ENCODE assay signal across 14 mouse cellular contexts in genomic region chr7:90091756-90092155, GRCm38 (mm10). TPM values are rescaled to one million over a fixed set of nuclear protein-coding genes. Genes with fewer than 3 reads are reported as not detected.
A peak's percentile ranks its signal among the peaks of the same experiment; 100 is the strongest.
DNase-seq lines count a peak whose midpoint lies in the region; ATAC-seq and TF ChIP-seq lines count a peak whose summit lies in the region.
"Had no signal": no experiment of that assay in that cellular context is flagged by ENCODE, and none has a peak within 500 bp of the region (broad histone marks: within the 10 kb centered on the region; RNA-seq: fewer than 3 reads in every experiment).

No protein-coding gene starts in this region.

- peak; percentile 38 for DNase-seq in kidney, adult 2 months
- peak; percentile 26 for DNase-seq in heart, postnatal 4 days
- DNase-seq in urinary bladder, postnatal 25 days (ENCODE audit: low spot score): no peak
- DNase-seq in right cerebral cortex, adult 2 months (ENCODE audit: low spot score in 2 of 2): no peak
- DNase-seq: adrenal gland, adult 8-10 months; cerebellum, adult 11-12 months; forebrain, postnatal 0 days; midbrain, embryonic 14.5 days had no signal

- H3K4me3 ChIP-seq in kidney, adult 2 months (ENCODE audit: insufficient read depth, low read depth, low read length): no peak overlapping the region
- H3K4me3 ChIP-seq in kidney, embryonic 14.5 days (ENCODE audit: low read length): no peak overlapping the region
- no peak overlapping the region for H3K4me3 ChIP-seq in embryonic facial prominence, embryonic 15.5 days (replicated peaks)
- H3K4me3 ChIP-seq: erythroblast, embryonic 14.5 days had no signal

- no peaks in the 10 kb centered on the region for H3K36me3 ChIP-seq in kidney, adult 2 months (ENCODE audit: control insufficient read depth, insufficient read depth, low read length)
- no peaks in the 10 kb centered on the region for H3K36me3 ChIP-seq in kidney, embryonic 14.5 days (ENCODE audit: control insufficient read depth, insufficient read depth, low read length)
- H3K36me3 ChIP-seq in embryonic facial prominence, embryonic 15.5 days: no peaks in the 10 kb centered on the region

- peaks cover 33% of the 10 kb centered on the region for H3K4me1 ChIP-seq in kidney, adult 2 months (ENCODE audit: control insufficient read depth, insufficient read depth, low read length)
- peaks cover 4% of the 10 kb centered on the region for H3K4me1 ChIP-seq in kidney, embryonic 14.5 days (ENCODE audit: control insufficient read depth, insufficient read depth, low read length)
- H3K4me1 ChIP-seq in embryonic facial prominence, embryonic 15.5 days: 0 out of 2 replicates have a peak, but pooled peaks cover 10% of the 10 kb centered on the region

- no peaks in the 10 kb centered on the region for H3K9me3 ChIP-seq in kidney, embryonic 14.5 days (ENCODE audit: control insufficient read depth, low read length)
- no peaks in the 10 kb centered on the region for H3K9me3 ChIP-seq in embryonic facial prominence, embryonic 15.5 days (replicated peaks)

- TF ChIP-seq CTCF in kidney, adult 2 months (conservative IDR thresholded peaks at IDR 0.05; ENCODE audit: insufficient read depth, insufficient read length, low read depth, low read length): no peak

- no peak overlapping the region for H3K9ac ChIP-seq in kidney, embryonic 14.5 days (ENCODE audit: low read depth, low read length)
- no peak overlapping the region for H3K9ac ChIP-seq in embryonic facial prominence, embryonic 15.5 days
- H3K9ac ChIP-seq: forebrain, postnatal 0 days; hindbrain, embryonic 14.5 days had no signal

- no peak for TF ChIP-seq POLR2A in kidney, adult 2 months (IDR thresholded peaks at IDR 0.05; ENCODE audit: low read depth, low read length)

- no peaks in the 10 kb centered on the region for H3K27me3 ChIP-seq in kidney, adult 2 months (replicated peaks; ENCODE audit: control insufficient read depth, insufficient read depth, low read length)
- H3K27me3 ChIP-seq in kidney, embryonic 14.5 days (ENCODE audit: control insufficient read depth, insufficient read depth, low read length): no peaks in the 10 kb centered on the region
- H3K27me3 ChIP-seq in embryonic facial prominence, embryonic 15.5 days: no peaks in the 10 kb centered on the region

- 17% methylated on average over 2 of the region's 2 CpGs for WGBS in kidney, adult 2 months
- 46% methylated on average over 2 of the region's 2 CpGs for WGBS in kidney, embryonic 14.5 days
- WGBS in embryonic facial prominence, embryonic 15.5 days: 16% methylated on average over 2 of the region's 2 CpGs

- peak overlapping the region; percentile 90 for H3K27ac ChIP-seq in kidney, adult 2 months (ENCODE audit: insufficient read depth, low read depth, low read length)
- H3K27ac ChIP-seq in kidney, embryonic 14.5 days (ENCODE audit: low read depth, low read length): no peak overlapping the region
- peak overlapping the region; percentile 87 for H3K27ac ChIP-seq in embryonic facial prominence, embryonic 15.5 days (replicated peaks)
- H3K27ac ChIP-seq: hindbrain, embryonic 14.5 days had no signal

- H3K4me2 ChIP-seq in kidney, embryonic 14.5 days (replicated peaks; ENCODE audit: low read depth, low read length): no peak overlapping the region
- H3K4me2 ChIP-seq in embryonic facial prominence, embryonic 15.5 days (replicated peaks): no peak overlapping the region
- H3K4me2 ChIP-seq: hindbrain, embryonic 14.5 days had no signal

- ATAC-seq in kidney, embryonic 14.5 days (ENCODE audit: low FRiP score, low TSS enrichment): no peak
- ATAC-seq in embryonic facial prominence, embryonic 15.5 days (ENCODE audit: insufficient number of reproducible peaks, low FRiP score, low TSS enrichment, low read depth): peak; percentile 70; the same call in 1 of the 2 replicates
- peak; percentile 83 for ATAC-seq in erythroid progenitor cell, adult 5-6 weeks (replicated peaks; ENCODE audit: low FRiP score, poor library complexity, severe bottlenecking)
- ATAC-seq: CD4-positive, CD25-positive, alpha-beta regulatory T cell, adult 4 months; forebrain, postnatal 0 days had no signal

RNA-seq across cellular contexts. Expression of gene Picalm, which starts 38.3 kb away (rescaled TPM):
- polyA plus RNA-seq in kidney, adult 2 months (2012; rRNA removed): 89.4 and 99.3 TPM in 2 replicates
- 47.9 and 52.1 TPM in 2 replicates for polyA plus RNA-seq in kidney, embryonic 14.5 days (2014; fragmentation: Nextera tagmentation; extraction: Ambion mirVana)
- polyA plus RNA-seq in embryonic facial prominence, embryonic 15.5 days (2015; fragmentation: Nextera tagmentation; extraction: Ambion mirVana): 41.8 and 44.7 TPM in 2 replicates
- 1,006 and 1,368 TPM in 2 replicates for total RNA-seq in erythroid progenitor cell, adult 5-6 weeks (2015; ENCODE audit: low replicate concordance)
- 1,167 and 1,289 TPM in 2 replicates for total RNA-seq in erythroid progenitor cell, adult 5-6 weeks (2017; ENCODE audit: low replicate concordance)
- 100 to 1,000 TPM; 274 to 301 TPM for total RNA-seq in heart, postnatal 4 days (2021)

Comparison
In these comparisons a context has a peak if more than half of its experiments do, and no peak if none do; other contexts are left out.
1. DNase-seq: peak in kidney, adult 2 months (single experiment) and heart, postnatal 4 days (single experiment); none in urinary bladder, postnatal 25 days (single experiment) and right cerebral cortex, adult 2 months (0 of 2).